Mouse (Mus musculus): ENCODE data around the gene Ezr.

Gene Ezr

GRCm38 (mm10) chr17:6769602-6770001, 13.0 kb downstream of the Ezr start:
- DNase-seq (ENCODE audit: low spot score in 2 of 2), result no peak

- no peak for DNase-seq (ENCODE audit: low spot score in 2 of 2)
Observed at GRCm38 (mm10) chr17:6768301-6768788, 14.2 kb downstream of the Ezr start.

GRCm38 (mm10) chr17:6767771-6768170, 14.8 kb downstream of the Ezr start:
- no peak for DNase-seq (ENCODE audit: low spot score in 2 of 2)

- no peak for DNase-seq (ENCODE audit: low spot score in 2 of 2)
Observed at GRCm38 (mm10) chr17:6766823-6767222, 15.8 kb downstream of the Ezr start.

- no peak for DNase-seq (ENCODE audit: low spot score in 2 of 2)
Observed at GRCm38 (mm10) chr17:6765886-6766285, 16.7 kb downstream of the Ezr start.

- no peak for DNase-seq (ENCODE audit: low spot score in 2 of 2)
Observed at GRCm38 (mm10) chr17:6764730-6765129, 17.9 kb downstream of the Ezr start.

- DNase-seq (ENCODE audit: low spot score in 2 of 2), result no peak
Observed at GRCm38 (mm10) chr17:6764227-6764593, 18.4 kb downstream of the Ezr start.

GRCm38 (mm10) chr17:6763513-6764226, 18.9 kb downstream of the Ezr start:
- DNase-seq (ENCODE audit: low spot score in 2 of 2), result no peak

- no peak for DNase-seq (ENCODE audit: low spot score in 2 of 2)
Observed at GRCm38 (mm10) chr17:6759717-6760292, 22.8 kb downstream of the Ezr start.

GRCm38 (mm10) chr17:6758845-6759244, 23.7 kb downstream of the Ezr start:
- no peak for DNase-seq (ENCODE audit: low spot score in 2 of 2)

GRCm38 (mm10) chr17:6757902-6758301, 24.7 kb downstream of the Ezr start:
- no peak for DNase-seq (ENCODE audit: low spot score in 2 of 2)

GRCm38 (mm10) chr17:6755873-6756272, 26.7 kb downstream of the Ezr start:
- DNase-seq (ENCODE audit: low spot score in 2 of 2), result no peak

- no peak for DNase-seq (ENCODE audit: low spot score in 2 of 2)
Observed at GRCm38 (mm10) chr17:6755176-6755575, 27.4 kb downstream of the Ezr start.

- no peak for DNase-seq (ENCODE audit: low spot score in 2 of 2)
Observed at GRCm38 (mm10) chr17:6752375-6752774, 30.2 kb downstream of the Ezr start.

- no peak for DNase-seq (ENCODE audit: low spot score in 2 of 2)
Observed at GRCm38 (mm10) chr17:6751221-6751859, 31.2 kb downstream of the Ezr start.

- DNase-seq (ENCODE audit: low spot score in 2 of 2), result no peak
Observed at GRCm38 (mm10) chr17:6748779-6749464, 33.7 kb downstream of the Ezr start.

GRCm38 (mm10) chr17:6747478-6747877, 35.1 kb downstream of the Ezr start:
- no peak for DNase-seq (ENCODE audit: low spot score in 2 of 2)

- DNase-seq (ENCODE audit: low spot score in 2 of 2), result no peak
Observed at GRCm38 (mm10) chr17:6746452-6747231, 35.9 kb downstream of the Ezr start.

GRCm38 (mm10) chr17:6745975-6746374, 36.6 kb downstream of the Ezr start:
- DNase-seq (ENCODE audit: low spot score in 2 of 2), result no peak

- DNase-seq (ENCODE audit: low spot score in 2 of 2), result no peak
Observed at GRCm38 (mm10) chr17:6745503-6745902, 37.1 kb downstream of the Ezr start.

- no peak for DNase-seq (ENCODE audit: low spot score in 2 of 2)
Observed at GRCm38 (mm10) chr17:6744871-6745270, 37.7 kb downstream of the Ezr start.

GRCm38 (mm10) chr17:6744366-6744765, 38.2 kb downstream of the Ezr start:
- no peak for DNase-seq (ENCODE audit: low spot score in 2 of 2)
